ENCODE assay signal across 8 mouse cellular contexts in genomic region chr5:65763088-65763915, GRCm38 (mm10). TPM values are rescaled to one million over a fixed set of nuclear protein-coding genes. Genes with fewer than 3 reads are reported as not detected.
DNase-seq lines count a peak whose midpoint lies in the region; ATAC-seq lines count a peak whose summit lies in the region.

Gene N4bp2, plus strand, starts transcription at chr5:65763521.

- H3K9ac ChIP-seq in hindbrain, embryonic 12.5 days, result peak within 1 kb of the TSS; percentile 99

- ATAC-seq in hindbrain, embryonic 12.5 days (ENCODE audit: low FRiP score), result peak; percentile 19

- H3K9me3 ChIP-seq in hindbrain, embryonic 12.5 days (replicated peaks), result no peaks in the 10 kb centered on the region

- H3K27me3 ChIP-seq in hindbrain, embryonic 12.5 days, result no peaks in the 10 kb centered on the region

- peaks cover 7% of the 10 kb centered on the region for H3K4me1 ChIP-seq in hindbrain, embryonic 12.5 days

- H3K27ac ChIP-seq in hindbrain, embryonic 12.5 days, result peak within 1 kb of the TSS; percentile 100

- under 1% methylated on average over 79 of the region's 80 CpGs for WGBS in hindbrain, embryonic 12.5 days

- H3K4me3 ChIP-seq in hindbrain, embryonic 12.5 days, result peak within 1 kb of the TSS; percentile 87

- peak within 1 kb of the TSS; percentile 69 for H3K4me2 ChIP-seq in hindbrain, embryonic 12.5 days (replicated peaks)

- no peaks in the 10 kb centered on the region for H3K36me3 ChIP-seq in hindbrain, embryonic 12.5 days

- peak; percentile 61 for DNase-seq in MN1 (ENCODE audit: low spot score)
- DNase-seq in cerebellum, postnatal 10 days, result peak; percentile 92 to 94
- peak; percentile 47 to 64 for DNase-seq in frontal cortex, postnatal 10 days (ENCODE audit: low spot score in 2 of 2)
- peak; percentile 80 for DNase-seq in layer of hippocampus, postnatal 14 days (ENCODE audit: low spot score in 2 of 2)
- peak; percentile 67 for DNase-seq in lung, postnatal 14 days
- peak; percentile 77 for DNase-seq in ovary, postnatal 36 days (ENCODE audit: low spot score)
- DNase-seq in thymus, postnatal 4 days, result peak; percentile 78

RNA-seq across cellular contexts. Expression of gene N4bp2, which starts in this region (rescaled TPM):
- polyA plus RNA-seq in hindbrain, embryonic 12.5 days (2016; fragmentation: Nextera tagmentation; extraction: Ambion mirVana), result 37.4 and 41.6 TPM in 2 replicates
- 10 to 100 TPM; 16.9 to 17.8 TPM for total RNA-seq in layer of hippocampus, postnatal 14 days (2021)

Comparison
In these comparisons a context has a peak if more than half of its experiments do, and no peak if none do; other contexts are left out.
1. Peak in every context shown above with its lines: DNase-seq, ATAC-seq, H3K4me3 ChIP-seq and H3K27ac ChIP-seq.